Mouse (Mus musculus) mature B cell (primary cell): ENCODE measurements around the gene F11r.

ENCODE experiments used
- in situ Hi-C: fragments of 300-500 bp; cut with MboI; formaldehyde crosslinking; loops from 2 replicates; pipeline ENCODE4 v1.14.3; 2019

Gene F11r

DNA sequence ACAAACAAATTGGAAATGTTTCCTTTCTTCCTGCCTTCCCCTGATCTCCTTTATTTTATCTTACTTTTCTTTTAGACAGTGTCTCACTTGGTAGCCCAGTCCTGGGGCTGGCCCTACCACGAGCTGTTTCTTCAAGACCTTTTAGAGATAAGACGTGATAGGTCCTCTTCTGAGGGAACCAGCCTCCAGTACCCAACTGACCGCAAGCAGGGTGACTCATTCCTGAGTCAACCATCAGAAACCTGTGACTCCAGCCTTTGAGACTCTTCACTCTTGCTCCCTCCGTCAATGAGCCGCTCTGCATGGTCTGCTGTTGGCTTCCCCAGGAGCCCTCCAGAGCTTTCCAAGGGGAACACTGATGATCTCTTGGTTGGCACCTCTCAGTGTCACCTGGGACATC, 33.6 kb downstream of the F11r start:
- in situ Hi-C loops: loop anchor here (10.0 kb wide), 1 partner anchor 106 kb away; the partner anchor contains the start of gene Klhdc9

DNA sequence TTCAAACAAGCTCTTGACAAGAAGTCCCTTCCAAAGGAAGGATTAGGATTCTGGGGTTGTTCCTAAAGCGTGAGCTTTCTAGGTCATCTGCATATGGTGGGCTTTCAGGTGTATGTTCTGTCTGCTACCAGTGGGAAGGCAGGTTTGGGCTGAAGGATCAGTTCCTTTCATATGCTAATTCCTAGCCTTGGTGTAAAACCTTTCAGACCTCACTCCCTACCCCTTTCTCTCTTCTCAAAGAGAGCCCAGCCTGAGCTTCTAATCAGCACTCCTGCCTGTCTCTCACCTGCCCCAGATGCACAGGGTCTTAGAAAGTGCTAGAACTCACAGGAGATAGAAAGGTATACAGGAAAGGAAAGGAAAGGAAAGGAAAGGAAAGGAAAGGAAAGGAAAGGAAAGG, 34.1 kb downstream of the F11r start:
- in situ Hi-C loops: loop anchor here (10.0 kb wide), 1 partner anchor 107 kb away; the partner anchor contains the start of gene Klhdc9

DNA sequence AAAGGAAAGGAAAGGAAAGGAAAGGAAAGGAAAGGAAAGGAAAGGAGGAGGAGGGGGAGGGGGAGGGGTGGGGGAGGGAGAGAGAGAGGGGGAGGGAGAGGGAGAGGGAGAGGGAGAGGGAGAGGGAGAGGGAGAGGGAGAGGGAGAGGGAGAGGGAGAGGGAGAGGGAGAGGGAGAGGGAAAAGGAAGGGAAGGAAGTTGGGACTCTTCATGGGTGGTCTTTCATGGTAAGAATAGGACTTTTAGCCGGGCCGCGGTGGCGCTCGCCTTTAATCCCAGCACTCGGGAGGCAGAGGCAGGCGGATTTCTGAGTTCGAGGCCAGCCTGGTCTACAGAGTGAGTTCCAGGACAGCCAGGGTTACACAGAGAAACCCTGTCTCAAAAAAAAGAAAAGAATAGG, 34.6 kb downstream of the F11r start:
- in situ Hi-C loops: loop anchor here (10.0 kb wide), 1 partner anchor 107 kb away; the partner anchor contains the start of gene Klhdc9

DNA sequence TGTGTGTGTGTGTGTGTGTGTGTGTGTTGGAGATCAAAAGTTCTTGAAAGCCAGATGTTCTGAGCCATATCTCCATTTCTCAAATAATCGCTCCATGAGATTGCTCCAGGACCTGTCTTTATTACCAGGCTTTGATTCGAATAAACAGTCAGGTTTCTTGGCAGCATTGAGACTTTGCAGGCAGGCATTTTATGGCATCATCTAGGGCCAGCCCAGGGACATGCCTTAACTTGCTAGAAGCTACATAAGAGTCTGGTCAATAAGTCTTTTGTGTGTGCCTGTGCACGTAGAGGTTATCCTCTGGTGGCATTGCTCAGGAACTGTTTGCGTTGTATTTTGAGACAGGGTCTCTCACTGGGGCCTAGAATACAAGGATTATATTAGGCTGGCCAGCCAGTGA, 36.2 kb downstream of the F11r start:
- in situ Hi-C loops: loop anchor here (10.0 kb wide), 1 partner anchor 109 kb away; the partner anchor contains the start of gene Klhdc9

DNA sequence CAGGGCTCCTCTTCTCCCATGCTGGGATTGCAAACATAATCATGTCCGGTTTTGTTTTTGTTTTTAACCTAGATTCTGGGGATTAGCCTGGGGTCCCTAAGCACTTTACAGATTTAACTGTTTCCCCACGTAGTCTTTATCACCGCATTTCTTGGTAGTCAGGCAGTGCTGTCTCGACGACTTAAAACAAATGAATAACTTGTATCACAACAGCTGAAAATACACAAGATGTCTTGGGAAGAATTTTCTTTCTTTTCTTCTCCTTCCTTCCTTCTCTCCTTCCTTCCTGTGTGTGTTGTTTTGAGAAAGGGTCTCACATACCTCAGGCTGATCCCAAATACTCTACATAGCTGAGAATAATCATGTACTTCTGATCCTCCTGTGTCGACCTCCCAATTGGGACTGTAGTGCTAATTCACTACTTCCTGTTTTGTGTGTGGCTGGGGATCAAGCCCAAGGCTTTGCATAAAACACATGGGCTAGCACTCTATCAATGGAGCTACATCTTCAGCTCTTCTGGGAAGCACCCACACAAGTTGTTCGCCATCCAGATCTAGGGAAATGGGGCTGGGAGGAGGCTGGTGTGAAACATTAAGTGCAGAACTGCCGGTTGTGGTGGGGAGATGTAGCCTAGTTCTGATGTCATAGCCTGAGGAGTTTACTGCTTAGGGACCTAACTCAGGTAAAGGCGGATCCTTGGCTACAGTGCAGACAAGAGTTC, 36.7 kb downstream of the F11r start:
- in situ Hi-C loops: loop anchor here (10.0 kb wide), 1 partner anchor 109 kb away; the partner anchor contains the start of gene Klhdc9

DNA sequence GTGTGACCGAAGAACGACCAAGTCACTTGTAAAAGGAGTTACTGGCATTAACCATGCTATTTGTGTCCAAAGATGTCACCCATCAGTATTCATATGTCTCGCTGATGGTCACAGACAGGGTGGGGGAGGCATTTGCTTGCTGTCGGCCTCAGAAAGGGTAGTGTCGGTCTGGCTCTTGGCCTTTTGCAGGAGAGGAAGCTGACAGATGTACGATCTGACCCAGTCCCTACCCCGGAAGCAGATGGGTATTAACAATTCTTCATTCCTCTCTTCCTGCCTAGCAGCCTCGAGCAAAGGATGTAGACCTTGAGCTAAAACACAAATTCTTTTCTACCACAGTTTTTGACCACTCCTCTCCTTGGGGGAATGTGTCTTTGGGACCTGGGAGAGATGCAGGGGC, 39.8 kb downstream of the F11r start:
- in situ Hi-C loops: loop anchor here (10.0 kb wide), 1 partner anchor 112 kb away; the partner anchor contains the start of gene Klhdc9

DNA sequence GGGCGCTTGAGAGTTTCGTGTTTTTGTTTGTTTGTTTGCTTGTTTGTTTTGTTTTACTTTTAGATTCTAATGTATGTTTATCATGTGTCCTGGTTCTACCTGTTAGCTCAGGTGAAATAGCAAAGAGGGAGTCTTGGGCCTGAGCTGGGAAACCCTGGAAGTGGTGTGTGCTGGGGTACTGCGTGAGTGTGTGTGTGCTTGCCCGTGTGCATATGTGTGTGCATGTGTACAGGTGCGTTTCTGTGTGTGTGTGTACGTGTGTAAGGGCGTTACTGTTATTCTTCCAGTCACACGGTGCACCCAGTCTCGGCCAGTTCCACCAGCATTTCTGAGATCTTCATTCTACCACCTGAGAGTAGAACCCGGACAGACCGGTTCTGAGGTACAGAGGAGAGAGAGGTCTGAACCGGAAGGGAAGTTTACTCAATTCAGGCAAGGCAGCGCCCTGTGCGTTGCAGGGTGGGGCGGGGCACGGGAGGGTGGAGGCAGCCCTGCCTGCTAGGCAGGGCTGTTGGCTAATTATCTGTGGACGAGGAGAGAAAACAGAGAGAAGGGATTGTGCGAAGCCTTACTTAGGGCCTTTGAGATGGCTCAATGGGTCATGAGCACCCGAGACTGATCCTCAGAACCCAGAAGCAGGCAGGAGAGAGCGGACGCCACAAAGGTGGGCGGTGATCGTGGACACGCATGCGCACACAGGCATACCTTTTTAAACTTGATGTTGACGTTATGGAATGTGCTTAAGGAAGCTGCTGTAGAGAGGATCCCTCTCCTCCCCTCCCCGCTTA, 40.6 kb downstream of the F11r start:
- in situ Hi-C loops: loop anchor here (10.0 kb wide), 1 partner anchor 113 kb away; the partner anchor contains the start of gene Klhdc9

DNA sequence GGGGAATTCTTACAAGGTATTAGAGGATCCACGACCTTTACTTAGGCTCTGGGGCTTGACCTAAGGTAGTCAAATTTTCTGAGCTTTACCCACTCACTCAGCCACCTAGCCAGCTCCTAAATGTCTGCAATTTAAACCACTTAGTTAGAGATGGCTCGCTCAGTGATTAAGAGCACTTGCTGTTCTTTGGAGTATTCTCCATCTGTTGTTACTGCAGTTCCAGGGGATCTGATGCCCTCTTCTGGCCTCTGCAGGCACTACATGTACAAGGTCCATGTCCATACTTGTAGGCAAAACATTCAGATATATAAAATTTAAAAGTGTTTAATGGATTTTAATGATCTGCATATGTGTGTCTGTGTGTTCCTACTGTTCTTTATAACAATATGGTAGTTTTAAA, 41.6 kb downstream of the F11r start:
- in situ Hi-C loops: loop anchor here (10.0 kb wide), 1 partner anchor 114 kb away; the partner anchor contains the start of gene Klhdc9

DNA sequence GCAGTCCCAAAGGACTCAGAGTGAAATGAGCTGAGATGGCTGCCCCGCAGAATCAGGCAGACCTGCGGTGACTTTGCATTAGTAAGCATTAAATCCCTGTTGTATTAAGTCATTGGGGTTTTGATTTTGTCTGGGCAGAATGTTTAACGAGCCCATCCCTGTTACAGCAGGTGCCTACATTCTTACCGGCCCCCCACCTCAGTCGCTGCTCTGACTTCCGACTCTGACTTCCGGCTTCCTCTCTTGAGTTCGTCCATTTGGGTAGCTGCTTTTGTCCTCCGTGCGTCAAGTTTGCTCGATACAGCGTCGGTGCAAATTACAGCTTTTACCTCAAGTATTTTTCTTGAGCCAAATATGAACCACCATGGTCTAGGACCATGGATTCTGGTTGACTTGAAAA, 56.9 kb downstream of the F11r start:
- in situ Hi-C loops: no loop called here

DNA sequence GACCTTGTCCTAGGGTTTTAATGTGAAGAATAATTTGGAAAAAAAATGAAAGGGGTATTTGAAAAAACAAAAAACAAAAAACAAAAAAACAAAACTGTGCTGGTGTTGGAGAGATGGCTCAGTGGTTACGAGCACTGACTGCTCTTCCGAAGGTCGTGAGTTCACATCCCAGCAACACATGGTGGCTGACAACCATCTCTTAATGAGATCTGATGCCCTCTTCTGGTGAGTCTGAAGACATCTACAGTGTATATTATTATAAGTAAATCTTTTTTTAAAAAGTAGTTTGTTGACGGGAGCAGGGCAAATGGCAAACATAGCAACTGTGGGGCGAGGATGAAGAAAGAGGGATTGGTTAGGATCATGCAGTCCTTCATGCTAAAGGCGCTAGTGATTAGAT, 58.0 kb downstream of the F11r start:
- in situ Hi-C loops: no loop called here

DNA sequence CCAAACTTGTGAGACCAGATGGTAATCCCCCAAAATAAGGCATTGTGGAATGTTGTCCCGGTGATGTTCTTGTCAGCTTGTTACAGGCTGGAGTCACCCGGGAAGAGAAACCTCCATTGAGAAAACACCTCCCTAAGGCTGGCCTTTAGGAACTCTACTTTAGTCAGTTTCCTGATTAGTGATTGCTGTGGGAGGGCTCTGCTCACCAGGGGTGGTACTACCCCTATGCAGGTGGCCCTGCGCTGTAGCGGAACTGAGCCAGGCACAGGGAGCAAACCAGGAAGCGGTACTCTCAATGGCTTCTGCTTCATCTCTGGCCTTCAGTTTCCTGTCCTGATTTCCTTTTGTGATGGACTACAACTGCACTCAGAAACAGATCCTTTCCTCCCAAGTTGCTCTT, 62.5 kb downstream of the F11r start:
- in situ Hi-C loops: loop anchor here (10.0 kb wide), 1 partner anchor 65 kb away; no protein-coding TSS in a partner anchor

DNA sequence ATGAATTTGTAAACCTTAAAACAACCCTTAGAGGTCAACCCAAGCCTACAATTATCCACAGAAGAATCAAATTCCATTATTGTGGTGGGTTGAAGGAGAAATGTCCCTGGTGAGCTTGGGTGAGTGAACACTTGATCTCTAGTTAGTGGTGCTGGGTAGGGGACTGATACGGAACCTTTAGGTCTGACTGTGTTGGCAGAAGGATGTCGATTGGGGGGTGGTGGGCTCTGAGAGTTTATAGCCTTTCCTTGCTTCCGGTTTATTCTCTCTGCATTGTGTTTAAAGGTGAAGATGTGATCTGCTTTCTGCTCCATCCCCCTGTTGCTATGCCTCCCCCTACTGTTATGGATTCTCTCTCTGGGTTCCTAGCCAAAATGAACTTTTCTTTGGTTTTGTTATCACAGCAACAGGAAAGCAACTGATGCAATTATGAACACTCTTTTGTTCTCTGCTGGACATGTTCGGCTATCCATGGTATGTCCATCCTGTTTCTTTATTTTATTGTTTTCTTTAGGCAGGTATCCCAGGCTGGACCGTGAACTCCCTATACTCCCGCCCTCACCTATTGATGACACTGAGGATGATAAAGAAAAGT, 63.8 kb downstream of the F11r start:
- in situ Hi-C loops: loop anchor here (10.0 kb wide), 1 partner anchor 64 kb away; no protein-coding TSS in a partner anchor

DNA sequence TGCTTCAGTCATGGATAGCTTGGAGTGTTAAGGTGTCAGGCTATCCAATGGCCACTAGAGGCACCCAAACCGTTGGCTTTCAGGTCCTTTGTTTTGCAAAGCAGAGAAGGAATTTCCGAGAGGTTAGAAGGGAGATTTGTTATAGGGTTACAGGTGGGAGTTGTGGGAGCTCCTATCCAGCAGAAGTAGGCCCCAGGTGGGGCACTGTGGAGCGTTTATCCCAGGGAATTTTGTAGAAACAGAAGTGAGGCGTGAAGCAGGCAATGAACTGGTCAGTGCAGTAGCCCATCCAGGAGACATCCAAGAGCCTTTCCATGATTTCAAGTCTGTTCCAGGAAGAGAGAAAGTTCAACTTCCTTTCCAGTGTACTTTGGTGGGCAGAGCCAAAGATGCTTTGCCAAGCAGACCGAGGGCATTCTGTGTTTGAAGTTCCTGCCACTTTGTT, 64.3 kb downstream of the F11r start:
- in situ Hi-C loops: loop anchor here (10.0 kb wide), 1 partner anchor 63 kb away; no protein-coding TSS in a partner anchor

DNA sequence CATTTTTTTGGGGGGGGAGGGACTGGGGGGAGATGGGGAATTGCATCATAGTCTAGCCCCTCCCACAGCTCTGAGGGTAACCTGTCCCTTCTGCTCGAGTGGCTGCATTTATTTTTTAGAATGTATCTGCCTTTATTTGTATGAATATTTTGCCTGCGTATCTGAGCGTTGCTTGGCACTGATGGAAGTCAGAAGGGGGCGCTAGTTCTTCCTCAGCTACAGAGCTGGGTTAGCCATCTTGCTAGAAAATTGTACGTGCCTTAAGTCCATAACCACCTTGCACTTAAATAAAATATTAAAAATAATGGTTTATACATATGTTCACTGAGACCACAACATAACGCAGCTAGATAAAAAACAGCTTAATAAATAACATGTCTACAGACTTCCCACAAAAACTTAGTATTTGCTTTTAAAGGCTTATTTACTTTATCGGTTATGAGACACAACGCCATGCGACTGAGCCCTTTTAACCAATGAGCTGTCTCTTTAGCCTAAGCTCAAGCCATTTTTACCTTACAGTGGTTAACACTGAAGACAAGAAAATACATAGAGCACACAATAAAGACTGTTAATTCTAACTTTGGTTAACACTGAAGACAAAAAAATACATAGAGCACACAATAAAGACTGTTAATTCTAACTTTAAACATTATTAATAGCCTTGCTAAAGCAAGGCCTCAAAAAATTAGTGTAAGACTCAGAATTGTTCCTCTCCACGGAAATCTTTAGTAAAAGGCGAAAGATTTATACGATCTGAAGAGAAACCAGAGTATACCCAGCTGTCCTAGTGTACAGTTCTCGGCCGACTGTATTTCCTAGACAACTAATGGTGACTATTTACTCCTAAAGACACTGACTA, 65.3 kb downstream of the F11r start:
- in situ Hi-C loops: loop anchor here (10.0 kb wide), 1 partner anchor 62 kb away; no protein-coding TSS in a partner anchor

DNA sequence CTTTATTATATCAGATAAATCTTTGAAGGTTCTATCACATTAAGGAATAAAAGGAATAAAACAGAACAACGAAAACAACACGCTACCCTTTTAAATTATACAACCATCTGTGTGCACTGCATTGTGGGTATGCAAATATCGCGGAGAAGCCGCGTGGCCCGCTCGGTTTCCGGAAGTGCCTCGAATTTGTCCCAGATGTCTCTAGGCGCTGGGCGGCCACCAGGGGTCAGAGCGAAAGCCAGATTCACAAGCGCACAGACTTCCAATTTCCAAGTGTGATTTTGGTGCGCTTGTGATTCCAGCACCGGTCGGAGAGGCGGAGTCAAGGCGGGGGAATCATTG, 65.9 kb downstream of the F11r start, which contains the start of gene Alyref2:
TSS of gene Alyref2 (plus strand) at position 229 of the 342 bp plus-strand sequence.
- in situ Hi-C loops: loop anchor here (10.0 kb wide), 1 partner anchor 62 kb away; no protein-coding TSS in a partner anchor

DNA sequence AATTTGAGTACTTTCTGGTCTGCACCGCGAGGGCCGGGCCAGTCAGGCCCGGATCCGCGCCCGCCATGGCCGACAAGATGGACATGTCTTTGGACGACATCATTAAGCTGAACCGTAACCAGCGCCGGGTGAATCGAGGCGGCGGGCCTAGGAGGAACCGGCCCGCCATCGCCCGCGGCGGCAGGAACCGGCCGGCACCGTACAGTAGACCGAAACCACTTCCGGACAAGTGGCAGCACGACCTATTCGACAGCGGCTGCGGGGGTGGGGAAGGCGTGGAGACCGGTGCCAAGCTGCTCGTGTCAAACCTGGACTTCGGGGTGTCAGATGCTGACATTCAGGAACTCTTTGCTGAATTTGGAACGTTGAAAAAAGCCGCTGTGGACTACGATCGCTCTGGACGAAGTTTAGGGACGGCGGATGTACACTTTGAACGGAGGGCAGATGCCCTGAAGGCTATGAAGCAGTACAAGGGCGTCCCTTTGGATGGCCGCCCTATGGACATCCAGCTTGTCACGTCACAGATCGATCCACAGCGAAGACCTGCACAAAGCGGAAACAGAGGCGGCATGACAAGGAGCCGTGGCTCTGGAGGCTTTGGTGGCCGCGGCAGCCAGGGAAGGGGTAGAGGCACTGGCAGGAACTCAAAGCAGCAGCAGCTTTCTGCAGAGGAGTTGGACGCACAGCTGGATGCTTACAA, 66.4 kb downstream of the F11r start:
- in situ Hi-C loops: loop anchor here (10.0 kb wide), 1 partner anchor 61 kb away; no protein-coding TSS in a partner anchor

DNA sequence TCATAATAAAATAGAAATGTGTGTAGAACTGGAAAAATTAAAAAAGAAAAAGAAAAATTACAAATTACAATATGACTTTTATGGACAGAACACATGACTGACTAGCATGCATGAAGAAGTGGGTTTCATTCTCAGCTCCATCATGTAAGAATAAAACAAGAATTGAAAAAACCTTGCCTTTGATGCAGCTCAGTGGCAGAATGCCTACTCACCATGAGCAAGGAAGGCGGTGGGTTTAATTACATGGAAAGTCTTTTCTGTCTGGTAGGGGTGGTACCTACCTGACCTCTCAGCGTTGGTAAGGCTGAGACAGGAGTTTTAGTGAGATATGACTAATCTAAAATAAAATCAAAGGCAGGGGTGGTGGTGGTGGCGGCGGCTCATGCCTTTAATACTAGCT, 67.3 kb downstream of the F11r start:
- in situ Hi-C loops: loop anchor here (10.0 kb wide), 1 partner anchor 60 kb away; no protein-coding TSS in a partner anchor

DNA sequence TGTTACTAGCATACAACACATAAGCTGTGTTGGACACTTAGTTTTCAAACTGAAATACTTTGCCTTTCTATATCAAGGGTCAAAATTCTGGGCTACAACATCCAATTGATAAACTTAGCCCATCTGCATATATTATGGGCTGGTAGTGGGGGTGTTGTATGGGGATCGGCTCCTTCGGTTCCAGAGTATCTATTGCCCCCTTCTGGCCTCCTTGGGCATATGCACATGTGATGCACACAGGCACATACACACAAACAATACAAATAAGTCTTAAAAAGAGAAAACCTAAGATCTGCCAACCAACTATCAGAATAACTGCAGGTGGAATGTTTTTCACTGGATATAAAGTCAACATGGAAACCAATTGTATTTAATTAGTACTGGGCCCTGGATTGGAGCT, 75.9 kb downstream of the F11r start:
- in situ Hi-C loops: no loop called here

DNA sequence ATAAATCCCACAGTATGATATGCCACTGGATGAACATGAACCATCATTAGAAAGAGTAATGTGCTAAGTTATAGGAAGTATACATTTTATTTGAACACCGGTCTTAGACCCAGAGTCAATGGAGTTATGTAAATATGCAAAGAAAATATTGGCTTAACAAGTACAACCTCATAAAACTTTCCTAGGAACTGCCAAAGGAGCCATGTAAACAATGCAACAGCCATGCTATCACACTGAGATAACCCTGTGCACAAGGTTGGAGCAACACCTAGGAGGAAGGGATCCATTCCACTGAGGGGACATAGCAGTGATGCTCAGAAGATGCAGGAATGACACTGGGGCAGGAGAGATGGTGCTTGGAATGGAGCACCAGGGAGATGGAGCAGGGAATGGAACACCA, 76.4 kb downstream of the F11r start:
- in situ Hi-C loops: no loop called here
